Mouse (Mus musculus): ENCODE measurements around the gene Ces2c.

GRCm38 (mm10) chr8:104831440-104831839, 15.4 kb upstream of the Ces2c start, which contains the start of gene Ces2b:
- TF ChIP-seq CTCF (IDR thresholded peaks at IDR 0.05; ENCODE audit: borderline replicate concordance, extremely low read depth, insufficient read depth, insufficient read length) (no peak), POLR2A (IDR thresholded peaks at IDR 0.05; ENCODE audit: borderline replicate concordance, extremely low read depth, insufficient read depth, insufficient read length, poor library complexity, severe bottlenecking) (no peak)
